Mouse (Mus musculus) spleen, adult 2 months (tissue): Measurements from ENCODE around the gene Olfr891. TPM values are rescaled to one million over a fixed set of nuclear protein-coding genes. Genes with fewer than 3 reads are reported as not detected.
"Not testable (repeated sequence)": the region's sequence is repeated elsewhere in the genome, so short reads cannot be mapped to it uniquely, and the experiment has no call there.

ENCODE experiments used
- DNase-seq, 2 experiments: peaks; one replicate each; pipeline versions ENCODE4 v3.0.0 to v3.0.0-alpha.2; 2012 to 2021; ENCODE audit warnings: low spot score in 2 of 2, low read depth in 1 of 2
- H3K27ac ChIP-seq: fragments of 200-500 bp; 2 replicates; pipeline ENCODE4 v1.5.1; 2012; ENCODE audit warnings: low read length, inconsistent platforms; ENCODE audit not compliant: insufficient read depth
- H3K27me3 ChIP-seq: fragments of 200-500 bp; 2 replicates; pipeline ENCODE4 v1.6.1; 2012; ENCODE audit warnings: mild to moderate bottlenecking, moderate library complexity, low read length, inconsistent platforms; ENCODE audit not compliant: control insufficient read depth, insufficient read depth
- H3K36me3 ChIP-seq: fragments of 200-500 bp; 2 replicates; pipeline ENCODE4 v1.6.1; 2012; ENCODE audit warnings: mild to moderate bottlenecking, low read length, inconsistent platforms; ENCODE audit not compliant: control insufficient read depth, insufficient read depth
- H3K4me1 ChIP-seq: fragments of 200-500 bp; 2 replicates; pipeline ENCODE4 v1.6.1; 2011; ENCODE audit warnings: inconsistent platforms; ENCODE audit not compliant: control insufficient read depth, insufficient read depth, insufficient read length
- H3K4me3 ChIP-seq: fragments of 200-500 bp; 2 replicates; pipeline ENCODE4 v1.5.1; 2011; ENCODE audit warnings: mild to moderate bottlenecking, inconsistent platforms; ENCODE audit not compliant: insufficient read depth, insufficient read length; ENCODE audit errors: extremely low read depth
- CTCF ChIP-seq: fragments of 200-500 bp; IDR thresholded peaks from 2 replicates; pipeline ENCODE4 v1.5.1; 2011; ENCODE audit warnings: mild to moderate bottlenecking, inconsistent platforms; ENCODE audit not compliant: insufficient read depth, insufficient read length, insufficient replicate concordance; ENCODE audit errors: extremely low read depth
- POLR2A ChIP-seq: fragments of 200-500 bp; IDR thresholded peaks from 2 replicates; pipeline ENCODE4 v1.6.1; 2011; ENCODE audit warnings: low read depth, low read length, inconsistent platforms
- WGBS: fragments of 180-500 bp; shearing (Covaris S2); methylation state at CpG from one replicate; pipeline ENCODE4 v1.1.7; 2018; 5-methylcytosine and 5-hydroxymethylcytosine counted together
- polyA plus RNA-seq: library from polyadenylated mRNA; depleted of rRNA; stranded (reverse); fragments of >200 nt; gene quantifications from 2 replicates; pipeline ENCODE4 v1.2.3, GENCODE M21; 2012; rRNA removed

Olfr891 gene
- polyA plus RNA-seq = not detected in 2 replicates

DNA sequence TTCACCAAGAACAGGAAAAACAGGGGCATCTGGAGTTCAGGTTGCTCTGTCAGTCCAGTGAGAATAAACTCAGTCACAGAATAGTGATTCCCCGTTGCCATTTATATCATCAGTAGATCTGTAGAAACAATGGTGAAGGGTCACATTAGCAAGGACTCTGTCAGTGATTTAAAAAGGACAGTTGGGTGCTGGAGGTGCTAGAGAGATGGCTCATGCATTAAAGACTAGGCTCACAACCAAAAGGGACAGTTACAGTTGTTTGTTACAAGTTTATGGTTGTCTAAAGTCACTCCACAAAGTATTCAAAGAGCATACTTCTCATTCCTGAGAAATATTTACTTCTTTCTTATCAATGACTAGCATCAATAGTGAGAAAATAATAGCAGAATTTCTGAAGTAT, at the start of gene Olfr891:
Olfr891 (minus strand) TSS at position 101 of the 400 bp plus-strand sequence.
- H3K4me3 ChIP-seq = no peak within 1 kb of the TSS
- H3K27me3 ChIP-seq = no peaks in the 10 kb centered on the region
- TF ChIP-seq CTCF = no peak
- no peak for TF ChIP-seq POLR2A
- H3K36me3 ChIP-seq = no peaks in the 10 kb centered on the region
- H3K27ac ChIP-seq = no peak within 1 kb of the TSS
- H3K4me1 ChIP-seq = no peaks in the 10 kb centered on the region
- WGBS = 80% methylated on average over 1 of the region's 1 CpGs
- DNase-seq = no peak

DNA sequence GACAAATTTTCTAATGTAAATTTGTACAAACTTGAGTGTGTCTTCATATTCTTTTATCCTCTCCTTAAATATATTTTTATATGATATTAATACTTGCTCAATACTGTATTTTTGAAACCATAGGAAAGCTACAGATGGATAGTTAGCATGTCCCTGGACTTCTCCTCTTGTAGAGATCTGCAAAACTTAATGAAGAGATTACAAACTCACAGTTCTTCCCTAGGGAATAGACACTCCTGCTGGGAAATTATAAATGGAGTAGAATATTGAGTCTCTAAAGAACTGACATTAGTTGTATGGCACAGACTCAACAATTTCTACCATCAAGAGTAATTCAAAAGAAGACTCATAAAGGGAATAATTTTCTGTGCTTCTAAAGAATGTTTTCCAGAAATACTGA, 37.1 kb upstream of the Olfr891 start, which contains the start of gene Olfr894:
Olfr894 (plus strand) TSS at position 301 of the 400 bp plus-strand sequence.
- H3K27me3 ChIP-seq = no peaks in the 10 kb centered on the region
- TF ChIP-seq POLR2A = no peak
- TF ChIP-seq CTCF = no peak
- no peak within 1 kb of the TSS for H3K27ac ChIP-seq
- no peaks in the 10 kb centered on the region for H3K36me3 ChIP-seq
- H3K4me3 ChIP-seq = no peak within 1 kb of the TSS
- DNase-seq = no peak
- no peaks in the 10 kb centered on the region for H3K4me1 ChIP-seq

- Histone ChIP-seq H3K4me1 (no peaks in the 10 kb centered on the region), H3K27me3 (no peaks in the 10 kb centered on the region), H3K27ac (no peak within 1 kb of the TSS), H3K4me3 (no peak within 1 kb of the TSS), H3K36me3 (no peaks in the 10 kb centered on the region)
- DNase-seq = no peak
- TF ChIP-seq CTCF (no peak), POLR2A (no peak)
- 80% methylated on average over 3 of the region's 3 CpGs for WGBS
Observed at GRCm38 (mm10) chr9:38208065-38208464, 27.4 kb upstream of the Olfr891 start, which contains the start of gene Olfr893. Gene Olfr893, plus strand, starts transcription at chr9:38208365.

DNA sequence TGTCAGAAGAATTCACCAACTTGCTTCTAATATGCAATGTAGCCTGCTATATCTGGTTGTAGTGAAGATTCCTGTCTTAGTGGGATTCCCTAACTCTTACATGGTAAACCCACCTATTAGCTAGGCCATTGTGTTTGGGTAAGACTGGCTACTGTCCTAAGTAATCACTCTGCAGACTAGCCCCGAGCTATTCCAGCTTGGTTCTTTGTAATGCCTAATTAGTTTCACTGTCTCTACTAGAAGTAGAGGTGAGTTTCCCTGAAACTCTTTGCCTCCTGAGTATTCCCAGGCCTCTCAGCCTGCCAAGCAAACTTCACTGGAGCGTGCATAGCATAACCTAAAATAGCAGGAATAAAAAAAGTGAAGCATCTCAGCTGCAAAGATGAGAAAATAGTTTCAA, 12.3 kb downstream of the Olfr891 start:
- 38% methylated on average over 2 of the region's 2 CpGs for whole genome bisulfite sequencing
- H3K27ac ChIP-seq, H3K36me3 ChIP-seq, DNase-seq, H3K27me3 ChIP-seq, H3K4me3 ChIP-seq, H3K4me1 ChIP-seq: not testable (repeated sequence)

DNA sequence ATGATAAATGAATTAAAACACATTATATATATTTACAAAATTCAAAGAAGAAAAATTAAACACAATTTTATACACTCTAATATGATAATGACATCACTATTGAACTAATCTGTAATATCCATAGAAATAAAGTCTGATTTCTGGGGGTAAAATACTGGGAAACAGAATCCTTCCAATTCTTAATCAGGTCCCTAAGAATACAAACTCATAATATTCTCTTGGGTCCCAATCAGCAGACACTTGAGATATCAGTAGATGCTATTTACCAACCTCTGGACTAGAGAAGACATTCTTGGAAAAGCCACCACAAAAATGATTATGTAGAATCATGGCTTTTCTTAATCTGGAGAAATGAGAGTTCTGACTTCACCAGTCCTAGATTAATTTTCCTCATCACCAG, 38.4 kb downstream of the Olfr891 start, which contains the start of gene Olfr890:
Olfr890 (plus strand) TSS at position 301 of the 400 bp plus-strand sequence.
- DNase-seq = no peak
- Histone ChIP-seq H3K27ac (no peak within 1 kb of the TSS), H3K4me1 (no peaks in the 10 kb centered on the region), H3K27me3 (no peaks in the 10 kb centered on the region), H3K36me3 (no peaks in the 10 kb centered on the region), H3K4me3 (no peak within 1 kb of the TSS)
- TF ChIP-seq CTCF (no peak), POLR2A (no peak)

Other genes starting within 250 kb of the Olfr891 start
- not detected in 2 replicates for gene Olfr881, start 189.0 kb downstream of the Olfr891 start, polyA plus RNA-seq
- gene Olfr883, start 155.0 kb downstream of the Olfr891 start, polyA plus RNA-seq = not detected in 2 replicates
- gene Olfr884, start 134.3 kb downstream of the Olfr891 start, polyA plus RNA-seq = not detected in 2 replicates
- gene Olfr885, start 119.5 kb downstream of the Olfr891 start, polyA plus RNA-seq = not detected in 2 replicates
- not detected in 2 replicates for gene Olfr887, start 96.7 kb downstream of the Olfr891 start, polyA plus RNA-seq
- gene Olfr888, start 72.7 kb downstream of the Olfr891 start, polyA plus RNA-seq = not detected in 2 replicates
- gene Olfr889, start 65.6 kb downstream of the Olfr891 start, polyA plus RNA-seq = not detected in 2 replicates
- gene Olfr890, start 38.3 kb downstream of the Olfr891 start, polyA plus RNA-seq = not detected in 2 replicates
- not detected in 2 replicates for gene Olfr893, start 27.5 kb upstream of the Olfr891 start, polyA plus RNA-seq
- not detected in 2 replicates for gene Olfr894, start 37.2 kb upstream of the Olfr891 start, polyA plus RNA-seq
- gene Olfr143, start 72.0 kb upstream of the Olfr891 start, polyA plus RNA-seq = not detected in 2 replicates
- gene Olfr895, start 87.0 kb upstream of the Olfr891 start, polyA plus RNA-seq = not detected in 2 replicates
- gene Olfr896-ps1, start 110.3 kb upstream of the Olfr891 start, polyA plus RNA-seq = not detected in 2 replicates
- not detected in 2 replicates for gene Olfr25, start 148.2 kb upstream of the Olfr891 start, polyA plus RNA-seq
- gene Olfr898, start 167.6 kb upstream of the Olfr891 start, polyA plus RNA-seq = not detected in 2 replicates
- not detected in 2 replicates for gene Olfr250, start 186.1 kb upstream of the Olfr891 start, polyA plus RNA-seq
- not detected in 2 replicates for gene Olfr251, start 196.3 kb upstream of the Olfr891 start, polyA plus RNA-seq
- gene Olfr147, start 220.9 kb upstream of the Olfr891 start, polyA plus RNA-seq = not detected in 2 replicates
- not detected in 2 replicates for gene Olfr901, start 248.6 kb upstream of the Olfr891 start, polyA plus RNA-seq